Mouse (Mus musculus): Measurements from ENCODE around the gene Psmd14. TPM values are rescaled to one million over a fixed set of nuclear protein-coding genes. Genes with fewer than 3 reads are reported as not detected.
A peak's percentile ranks its signal among the peaks of the same experiment; 100 is the strongest.

The Psmd14 gene
- polyA plus RNA-seq, 1 experiment from 2014 or later = 153 TPM

DNA sequence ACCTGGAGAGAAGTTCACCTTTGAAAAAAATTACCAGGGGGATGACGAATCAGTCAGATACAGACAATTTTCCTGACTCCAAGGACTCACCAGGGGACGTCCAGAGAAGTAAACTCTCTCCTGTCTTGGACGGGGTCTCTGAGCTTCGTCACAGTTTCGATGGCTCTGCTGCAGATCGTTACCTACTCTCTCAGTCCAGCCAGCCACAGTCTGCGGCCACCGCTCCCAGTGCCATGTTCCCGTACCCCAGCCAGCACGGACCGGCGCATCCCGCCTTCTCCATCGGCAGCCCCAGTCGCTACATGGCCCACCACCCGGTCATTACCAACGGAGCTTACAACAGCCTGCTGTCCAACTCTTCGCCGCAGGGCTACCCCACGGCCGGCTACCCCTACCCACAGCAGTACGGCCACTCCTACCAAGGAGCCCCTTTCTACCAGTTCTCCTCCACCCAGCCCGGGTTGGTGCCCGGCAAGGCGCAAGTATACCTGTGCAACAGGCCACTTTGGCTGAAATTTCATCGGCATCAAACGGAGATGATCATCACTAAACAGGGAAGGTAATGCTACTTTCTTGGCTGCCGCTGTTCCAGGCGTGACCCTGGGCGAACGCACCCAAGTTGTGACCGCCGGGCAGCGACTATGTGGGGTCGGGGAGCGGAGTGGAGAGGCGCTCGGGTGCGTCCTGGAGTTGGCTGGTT lies 93.5 kb downstream of the Psmd14 start:
- in situ Hi-C loops (cut with MboI; ENCODE audit: low pct_unique_long_range_greater_than_20kb) = no loop called here
- peak; percentile 10 for ATAC-seq
- no peak for TF ChIP-seq CTCF (IDR thresholded peaks at IDR 0.05)
- H3K27me3 ChIP-seq = no peaks in the 10 kb centered on the region
- no peak for DNase-seq (ENCODE audit: low read depth, low spot score)
- POLR2A ChIA-PET = interaction anchor here (0.7 kb wide), 1 partner anchor 81 kb away, joined by 3 read pairs; no protein-coding TSS in a partner anchor
- CTCF ChIA-PET = no interaction called here

DNA sequence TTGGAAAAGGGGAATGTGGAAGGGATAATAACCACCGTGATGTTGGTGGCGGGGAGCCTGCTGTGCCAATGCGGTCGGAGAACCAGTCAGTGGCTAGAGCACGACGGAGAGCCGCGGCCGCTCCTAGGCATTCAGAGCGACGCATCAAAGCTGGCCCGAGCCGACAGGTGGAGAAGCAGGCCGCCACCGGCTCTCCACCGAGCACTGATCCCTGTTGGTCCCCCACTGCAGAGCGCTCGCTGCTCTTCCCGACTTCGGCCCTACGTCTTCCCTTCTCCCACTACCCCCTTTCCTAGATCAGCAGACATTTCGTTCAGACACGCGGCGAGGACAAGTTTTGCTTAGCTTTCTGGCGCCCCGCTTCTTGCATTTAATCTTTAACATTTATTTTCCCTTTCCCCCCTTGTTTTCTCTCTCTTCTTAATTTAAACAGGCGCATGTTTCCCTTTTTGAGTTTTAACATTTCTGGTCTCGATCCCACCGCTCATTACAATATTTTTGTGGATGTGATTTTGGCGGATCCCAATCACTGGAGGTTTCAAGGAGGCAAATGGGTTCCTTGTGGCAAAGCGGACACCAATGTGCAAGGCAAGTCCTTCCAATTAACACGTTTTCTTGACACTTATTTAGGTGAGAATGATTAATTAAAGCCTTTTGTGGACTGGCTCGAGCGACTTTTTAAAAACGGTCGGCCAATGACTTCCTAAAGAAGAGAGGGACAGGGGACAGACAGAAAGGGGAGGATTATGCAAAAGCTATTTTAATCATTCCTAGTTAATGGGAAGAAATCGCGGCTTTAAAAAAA lies 94.2 kb downstream of the Psmd14 start:
- TF ChIP-seq CTCF (IDR thresholded peaks at IDR 0.05) = no peak
- POLR2A ChIA-PET = no interaction called here
- in situ Hi-C loops (cut with MboI; ENCODE audit: low pct_unique_long_range_greater_than_20kb) = no loop called here
- no peak for ATAC-seq
- CTCF ChIA-PET = no interaction called here
- no peak for DNase-seq (ENCODE audit: low read depth, low spot score)
- no peaks in the 10 kb centered on the region for H3K27me3 ChIP-seq

DNA sequence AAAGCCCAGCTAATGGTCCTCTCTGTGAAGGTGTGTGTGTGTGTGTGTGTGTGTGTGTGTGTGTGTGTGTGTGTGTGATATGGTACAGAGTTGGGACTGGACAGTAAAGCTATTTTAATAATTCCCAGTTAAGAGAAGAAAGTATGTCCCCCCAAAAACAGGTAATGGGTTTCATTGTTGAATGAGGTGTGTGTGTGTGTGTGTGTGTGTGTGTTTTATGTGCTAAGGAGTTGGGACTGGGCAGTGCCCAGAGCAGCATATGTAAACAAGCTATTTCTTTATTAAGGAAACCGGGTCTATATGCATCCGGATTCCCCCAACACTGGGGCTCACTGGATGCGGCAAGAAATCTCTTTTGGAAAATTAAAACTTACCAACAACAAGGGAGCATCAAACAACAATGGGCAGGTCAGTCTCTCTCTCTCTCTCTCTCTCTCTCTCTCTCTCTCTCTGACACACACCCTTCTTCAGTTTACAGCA lies 94.9 kb downstream of the Psmd14 start:
- ATAC-seq (no peak), DNase-seq (ENCODE audit: low read depth, low spot score) (no peak)
- in situ Hi-C loops (cut with MboI; ENCODE audit: low pct_unique_long_range_greater_than_20kb) = no loop called here
- ChIA-PET CTCF (no interaction called here), POLR2A (no interaction called here)
- TF ChIP-seq CTCF (IDR thresholded peaks at IDR 0.05) = no peak
- H3K27me3 ChIP-seq = no peaks in the 10 kb centered on the region

DNA sequence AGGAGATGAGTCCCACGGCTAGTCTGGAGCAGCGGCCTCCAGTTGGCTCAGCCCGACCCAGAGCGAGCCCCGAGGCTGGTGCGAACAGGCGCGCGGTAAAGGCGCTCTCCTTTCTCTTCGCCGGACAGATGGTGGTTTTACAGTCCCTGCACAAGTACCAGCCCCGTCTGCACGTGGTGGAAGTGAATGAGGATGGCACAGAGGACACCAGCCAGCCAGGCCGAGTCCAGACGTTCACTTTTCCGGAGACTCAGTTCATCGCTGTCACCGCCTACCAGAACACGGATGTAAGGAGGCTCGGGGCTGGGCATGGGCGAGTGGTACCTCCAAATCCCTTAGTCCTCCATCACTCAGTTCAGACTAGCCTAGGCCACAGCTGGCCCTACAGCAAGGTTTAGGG lies 95.7 kb downstream of the Psmd14 start:
- CTCF ChIA-PET = no interaction called here
- TF ChIP-seq CTCF (IDR thresholded peaks at IDR 0.05) = no peak
- DNase-seq (ENCODE audit: low read depth, low spot score) = no peak
- in situ Hi-C loops (cut with MboI; ENCODE audit: low pct_unique_long_range_greater_than_20kb) = no loop called here
- ATAC-seq = no peak
- no peaks in the 10 kb centered on the region for H3K27me3 ChIP-seq
- POLR2A ChIA-PET = no interaction called here

DNA sequence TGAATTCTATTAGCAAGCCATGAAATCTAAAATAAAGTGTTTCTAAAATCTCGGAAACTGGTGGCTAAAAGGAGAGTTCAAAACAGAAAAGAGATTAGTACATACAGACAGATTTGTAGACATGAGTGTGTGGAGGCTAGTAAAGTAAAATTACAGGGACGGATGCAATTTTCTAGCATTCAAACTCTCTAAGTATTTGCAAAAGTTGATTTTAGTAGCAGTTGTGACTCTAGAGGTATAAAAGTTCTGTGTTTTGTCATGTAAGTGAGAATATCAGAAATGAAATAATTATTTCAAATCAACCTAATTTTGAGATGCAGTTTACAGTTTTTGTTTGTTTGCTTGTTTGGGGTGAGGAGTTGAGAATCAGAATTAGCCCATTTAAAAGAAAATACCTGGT lies 96.3 kb downstream of the Psmd14 start:
- TF ChIP-seq CTCF (IDR thresholded peaks at IDR 0.05) = no peak
- no peak for DNase-seq (ENCODE audit: low read depth, low spot score)
- ChIA-PET CTCF (no interaction called here), POLR2A (no interaction called here)
- H3K27me3 ChIP-seq = no peaks in the 10 kb centered on the region
- in situ Hi-C loops (cut with MboI; ENCODE audit: low pct_unique_long_range_greater_than_20kb) = no loop called here
- ATAC-seq = no peak

DNA sequence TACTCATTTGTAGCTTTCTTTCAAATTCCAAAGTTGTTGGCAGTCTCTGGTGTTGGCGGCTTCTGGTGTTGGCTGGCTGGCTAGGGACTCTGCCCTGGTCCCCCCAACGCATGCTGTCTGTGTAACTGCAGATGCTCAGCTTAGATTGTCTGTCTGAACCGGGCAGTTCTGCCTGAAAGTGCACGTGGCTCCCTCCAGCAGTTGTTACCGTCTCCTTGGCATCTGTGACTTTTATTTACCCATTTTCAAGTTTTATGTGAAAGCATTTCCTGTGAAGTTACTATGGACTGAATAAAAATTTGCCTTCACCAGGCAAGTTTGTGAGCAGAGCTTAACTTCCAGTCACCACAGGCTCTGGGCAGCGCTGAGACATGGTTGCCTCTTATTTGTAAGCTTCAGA lies 97.3 kb downstream of the Psmd14 start:
- DNase-seq (ENCODE audit: low read depth, low spot score) = no peak
- POLR2A ChIA-PET = no interaction called here
- no peak for ATAC-seq
- no peak for TF ChIP-seq CTCF (IDR thresholded peaks at IDR 0.05)
- H3K27me3 ChIP-seq = no peaks in the 10 kb centered on the region
- in situ Hi-C loops (cut with MboI; ENCODE audit: low pct_unique_long_range_greater_than_20kb) = no loop called here
- CTCF ChIA-PET = interaction anchor here (1.4 kb wide), 1 partner anchor 14 kb away, joined by 4 read pairs; no protein-coding TSS in a partner anchor

DNA sequence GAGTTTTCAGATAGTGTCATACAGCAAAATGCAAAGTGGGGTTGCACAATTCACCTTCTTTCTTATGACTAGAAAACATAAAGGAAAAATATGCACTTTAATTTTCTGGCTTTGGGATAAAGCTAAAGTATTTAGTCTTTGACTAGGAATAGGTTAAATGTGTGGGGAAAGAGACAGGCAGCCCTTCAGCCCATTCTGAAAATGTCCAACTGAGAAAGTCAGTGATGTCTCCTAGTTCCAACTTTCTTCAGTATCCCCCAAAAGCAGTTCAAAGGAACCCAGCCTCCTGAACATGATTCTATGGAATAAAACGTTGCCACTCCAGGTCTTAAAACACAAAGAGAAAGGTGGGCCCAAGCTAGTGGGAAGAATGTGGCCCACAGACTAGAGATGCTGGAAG lies 97.9 kb downstream of the Psmd14 start:
- ATAC-seq = no peak
- TF ChIP-seq CTCF (IDR thresholded peaks at IDR 0.05) = no peak
- no peak for DNase-seq (ENCODE audit: low read depth, low spot score)
- POLR2A ChIA-PET = no interaction called here
- CTCF ChIA-PET = interaction anchor here (1.4 kb wide), 1 partner anchor 13 kb away, joined by 4 read pairs; no protein-coding TSS in a partner anchor
- H3K27me3 ChIP-seq = no peaks in the 10 kb centered on the region
- in situ Hi-C loops (cut with MboI; ENCODE audit: low pct_unique_long_range_greater_than_20kb) = no loop called here

DNA sequence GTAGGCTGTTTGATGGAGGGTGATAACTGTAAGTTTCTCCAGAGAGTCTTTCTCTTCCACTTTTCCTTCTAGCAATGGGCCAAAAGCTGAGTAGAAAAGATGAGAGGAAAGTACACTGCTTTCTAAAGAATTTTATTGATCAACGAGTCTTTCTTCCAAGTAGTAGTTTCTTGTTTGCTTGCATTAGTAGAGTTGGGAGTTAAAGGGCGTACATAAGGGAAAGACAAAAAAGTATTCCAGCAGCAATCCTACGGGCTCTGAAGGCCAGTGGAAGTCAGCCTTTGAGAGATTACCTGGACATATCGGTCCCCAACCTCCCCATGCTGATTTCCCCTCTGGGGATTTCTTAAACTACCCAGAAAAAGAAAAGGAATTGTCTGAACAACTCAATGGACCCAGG lies 99.3 kb downstream of the Psmd14 start:
- in situ Hi-C loops (cut with MboI; ENCODE audit: low pct_unique_long_range_greater_than_20kb) = no loop called here
- POLR2A ChIA-PET = no interaction called here
- CTCF ChIA-PET = no interaction called here
- no peaks in the 10 kb centered on the region for H3K27me3 ChIP-seq
- DNase-seq (ENCODE audit: low read depth, low spot score) (no peak), ATAC-seq (no peak)
- no peak for TF ChIP-seq CTCF (IDR thresholded peaks at IDR 0.05)

DNA sequence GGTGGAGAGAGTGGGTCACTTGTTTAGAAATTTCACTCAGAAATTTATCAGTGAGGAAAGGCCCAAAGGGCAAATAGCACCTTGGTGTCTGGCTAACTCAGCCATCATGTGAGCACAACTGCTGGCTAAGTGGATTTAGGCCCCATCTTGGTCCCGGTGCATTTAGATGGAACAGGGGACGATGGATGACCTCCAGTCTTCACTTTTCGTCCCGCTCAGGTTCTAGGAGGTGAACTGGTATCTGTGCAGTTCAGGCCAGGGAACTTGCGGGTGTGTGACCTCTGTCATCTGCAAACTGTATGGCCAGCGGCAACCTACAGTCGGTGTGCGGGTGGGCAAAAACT lies 99.6 kb downstream of the Psmd14 start:
- no peak for TF ChIP-seq CTCF (IDR thresholded peaks at IDR 0.05)
- DNase-seq (ENCODE audit: low read depth, low spot score) (no peak), ATAC-seq (no peak)
- no peaks in the 10 kb centered on the region for H3K27me3 ChIP-seq
- POLR2A ChIA-PET = no interaction called here
- in situ Hi-C loops (cut with MboI; ENCODE audit: low pct_unique_long_range_greater_than_20kb) = no loop called here
- CTCF ChIA-PET = no interaction called here

DNA sequence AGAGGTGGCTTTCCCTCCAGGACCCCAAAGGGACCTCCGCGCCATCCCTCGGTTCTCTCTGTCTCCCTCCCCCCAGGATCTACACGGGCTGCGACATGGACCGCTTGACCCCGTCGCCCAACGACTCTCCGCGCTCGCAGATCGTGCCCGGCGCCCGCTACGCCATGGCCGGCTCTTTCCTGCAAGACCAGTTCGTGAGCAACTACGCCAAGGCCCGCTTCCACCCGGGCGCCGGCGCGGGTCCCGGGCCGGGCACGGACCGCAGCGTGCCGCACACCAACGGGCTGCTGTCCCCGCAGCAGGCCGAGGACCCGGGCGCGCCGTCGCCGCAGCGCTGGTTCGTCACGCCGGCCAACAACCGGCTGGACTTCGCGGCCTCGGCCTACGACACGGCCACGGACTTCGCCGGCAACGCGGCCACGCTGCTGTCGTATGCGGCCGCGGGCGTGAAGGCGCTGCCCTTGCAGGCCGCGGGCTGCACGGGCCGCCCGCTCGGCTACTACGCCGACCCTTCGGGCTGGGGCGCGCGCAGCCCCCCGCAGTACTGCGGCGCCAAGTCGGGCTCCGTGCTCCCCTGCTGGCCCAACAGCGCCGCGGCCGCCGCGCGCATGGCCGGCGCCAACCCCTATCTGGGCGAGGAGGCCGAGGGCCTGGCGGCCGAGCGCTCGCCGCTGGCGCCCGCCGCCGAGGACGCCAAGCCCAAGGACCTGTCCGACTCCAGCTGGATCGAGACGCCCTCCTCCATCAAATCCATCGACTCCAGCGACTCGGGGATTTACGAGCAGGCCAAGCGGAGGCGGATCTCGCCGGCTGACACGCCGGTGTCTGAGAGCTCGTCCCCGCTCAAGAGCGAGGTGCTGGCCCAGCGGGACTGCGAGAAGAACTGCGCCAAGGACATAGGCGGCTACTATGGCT lies 100.3 kb downstream of the Psmd14 start:
- ChIA-PET CTCF (no interaction called here), POLR2A (no interaction called here)
- TF ChIP-seq CTCF (IDR thresholded peaks at IDR 0.05) = no peak
- ATAC-seq (no peak), DNase-seq (ENCODE audit: low read depth, low spot score) (no peak)
- H3K27me3 ChIP-seq = peaks cover 3% of the 10 kb centered on the region
- in situ Hi-C loops (cut with MboI; ENCODE audit: low pct_unique_long_range_greater_than_20kb) = no loop called here

DNA sequence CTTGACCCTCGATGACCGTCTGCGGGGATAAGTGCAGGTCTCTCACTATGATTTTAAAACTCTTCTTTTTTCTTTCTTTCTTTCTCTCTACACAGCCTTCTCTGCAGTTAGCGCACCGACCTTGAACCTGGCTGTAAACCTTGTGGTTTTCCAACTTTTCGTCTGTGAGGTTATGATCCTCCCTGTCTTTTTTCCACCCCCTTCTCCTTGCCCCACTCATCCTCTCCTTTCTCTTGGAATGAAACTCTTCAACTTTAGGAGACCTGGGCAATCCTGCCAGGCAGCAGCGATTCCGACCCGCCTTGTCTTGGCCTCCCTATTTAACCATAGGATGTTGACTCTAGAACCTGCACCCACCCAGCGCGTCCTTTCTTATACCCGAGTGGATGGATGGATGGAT lies 101.0 kb downstream of the Psmd14 start:
- in situ Hi-C loops (cut with MboI; ENCODE audit: low pct_unique_long_range_greater_than_20kb) = no loop called here
- CTCF ChIA-PET = no interaction called here
- no peak for TF ChIP-seq CTCF (IDR thresholded peaks at IDR 0.05)
- DNase-seq (ENCODE audit: low read depth, low spot score) = no peak
- POLR2A ChIA-PET = no interaction called here
- peaks cover 4% of the 10 kb centered on the region for H3K27me3 ChIP-seq
- no peak for ATAC-seq

All from Patski (cell line).